Mouse (Mus musculus): ENCODE measurements around the gene Cat. TPM values are rescaled to one million over a fixed set of nuclear protein-coding genes. Genes with fewer than 3 reads are reported as not detected.

Gene Cat
- polyA plus RNA-seq, 1 experiment from 2014 or later: 140 TPM

DNA sequence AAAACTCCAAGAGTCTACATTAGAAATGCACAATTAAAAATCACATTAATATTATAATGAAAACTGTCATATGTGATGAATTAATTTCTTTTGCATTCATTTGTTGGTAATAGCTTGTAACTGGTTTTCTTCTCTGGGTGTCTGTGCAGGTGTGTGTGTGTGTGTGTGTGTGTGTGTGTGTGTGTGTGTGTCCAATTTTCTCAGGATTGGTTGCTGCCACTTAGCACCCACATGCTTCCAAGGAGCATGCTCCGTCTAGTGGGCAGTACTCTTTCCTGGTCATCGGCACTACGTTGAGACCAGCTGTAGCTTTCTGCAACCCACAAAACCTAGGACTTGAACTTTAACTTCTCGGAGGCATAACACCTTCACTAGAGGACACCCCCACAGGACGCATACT is 27.9 kb downstream of the Cat start:
- Histone ChIP-seq H3K27ac (ENCODE audit: low read depth, low read length) (no peak overlapping the region), H3K9me3 (ENCODE audit: control insufficient read depth, low read length) (no peaks in the 10 kb centered on the region), H3K27me3 (ENCODE audit: control insufficient read depth, insufficient read depth, low read length) (no peaks in the 10 kb centered on the region), H3K4me2 (replicated peaks; ENCODE audit: low read depth, low read length) (no peak overlapping the region), H3K4me3 (ENCODE audit: low read depth, low read length) (no peak overlapping the region), H3K9ac (ENCODE audit: low read depth, low read length) (no peak overlapping the region), H3K36me3 (ENCODE audit: control insufficient read depth, insufficient read depth, low read length) (peaks cover 6% of the 10 kb centered on the region; the same call in 1 of the 2 replicates), H3K4me1 (replicated peaks; ENCODE audit: control insufficient read depth, insufficient read depth, low read length) (no peaks in the 10 kb centered on the region)
- DNase-seq (ENCODE audit: low spot score): no peak
- WGBS: 95% methylated on average over 5 of the region's 5 CpGs
- ATAC-seq (ENCODE audit: low FRiP score): no peak

DNA sequence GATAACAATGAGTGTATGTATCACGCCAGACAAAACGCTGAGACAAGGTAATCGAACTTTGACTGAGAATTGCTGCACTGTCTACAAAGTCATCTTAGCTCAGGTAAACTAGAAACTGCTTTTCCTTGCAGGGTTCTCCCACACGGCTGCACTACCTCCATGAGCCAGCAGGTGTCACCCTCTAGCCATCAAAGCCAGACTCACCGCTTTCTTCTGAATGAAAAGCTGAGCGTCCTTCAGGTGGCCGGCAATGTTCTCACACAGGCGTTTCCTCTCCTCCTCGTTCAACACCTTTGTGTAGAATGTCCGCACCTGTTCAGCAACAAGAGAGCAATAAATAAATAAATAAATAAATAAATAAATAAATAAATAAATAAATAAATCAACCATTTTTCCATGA is 28.3 kb downstream of the Cat start:
- Histone ChIP-seq H3K27ac (ENCODE audit: low read depth, low read length) (no peak overlapping the region), H3K4me1 (replicated peaks; ENCODE audit: control insufficient read depth, insufficient read depth, low read length) (no peaks in the 10 kb centered on the region), H3K9me3 (ENCODE audit: control insufficient read depth, low read length) (no peaks in the 10 kb centered on the region), H3K4me3 (ENCODE audit: low read depth, low read length) (no peak overlapping the region), H3K4me2 (replicated peaks; ENCODE audit: low read depth, low read length) (no peak overlapping the region), H3K36me3 (ENCODE audit: control insufficient read depth, insufficient read depth, low read length) (peaks cover 6% of the 10 kb centered on the region; the same call in 1 of the 2 replicates), H3K9ac (ENCODE audit: low read depth, low read length) (no peak overlapping the region), H3K27me3 (ENCODE audit: control insufficient read depth, insufficient read depth, low read length) (no peaks in the 10 kb centered on the region)
- 28% methylated on average over 10 of the region's 10 CpGs for WGBS
- DNase-seq (ENCODE audit: low spot score) (peak; percentile 91), ATAC-seq (ENCODE audit: low FRiP score) (peak; percentile 60; the same call in 1 of the 2 replicates)

DNA sequence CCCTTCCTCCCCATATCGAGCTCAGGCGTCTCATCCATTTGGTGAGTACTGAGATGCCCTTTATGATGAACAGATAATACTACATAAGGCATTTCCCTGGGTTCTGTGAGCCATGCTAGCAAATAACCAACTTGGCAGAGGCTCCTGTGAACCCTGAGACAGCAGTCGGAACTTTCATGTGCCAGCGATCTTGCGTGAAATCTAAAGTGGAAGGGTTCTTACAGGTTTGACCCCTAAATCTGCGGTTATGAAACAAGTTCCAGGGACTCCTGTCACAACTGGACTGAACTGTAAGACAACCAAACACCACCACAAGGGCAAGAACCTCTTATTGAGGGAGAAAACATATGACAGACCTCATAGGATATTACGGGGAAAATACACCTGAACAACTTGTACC is 29.2 kb downstream of the Cat start:
- peaks cover 6% of the 10 kb centered on the region; the same call in 1 of the 2 replicates for H3K36me3 ChIP-seq (ENCODE audit: control insufficient read depth, insufficient read depth, low read length)
- 93% methylated on average over 7 of the region's 7 CpGs for WGBS

DNA sequence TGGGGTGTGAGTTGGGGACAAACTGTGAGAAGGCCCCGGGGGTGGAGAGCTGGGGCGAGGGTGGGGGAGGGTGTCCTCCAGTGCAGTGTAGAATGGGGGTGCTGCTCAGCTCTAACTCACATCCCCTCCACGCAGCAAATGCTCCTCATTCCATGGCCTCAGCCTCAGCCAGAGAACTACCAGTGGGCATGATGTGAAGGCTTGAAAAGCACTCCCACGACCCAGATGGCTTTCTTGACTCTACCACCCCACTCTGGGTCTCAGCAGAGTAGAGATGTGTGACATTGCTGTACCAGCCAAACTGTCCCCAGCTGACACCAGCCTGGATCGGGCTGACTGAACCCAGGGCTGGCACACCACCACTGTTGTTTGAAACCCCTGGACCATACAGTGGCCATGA is 32.4 kb downstream of the Cat start:
- Histone ChIP-seq H3K4me3 (ENCODE audit: low read depth, low read length) (no peak overlapping the region), H3K27me3 (ENCODE audit: control insufficient read depth, insufficient read depth, low read length) (no peaks in the 10 kb centered on the region; the same call in 1 of the 2 replicates), H3K4me2 (replicated peaks; ENCODE audit: low read depth, low read length) (no peak overlapping the region), H3K4me1 (replicated peaks; ENCODE audit: control insufficient read depth, insufficient read depth, low read length) (no peaks in the 10 kb centered on the region), H3K9me3 (ENCODE audit: control insufficient read depth, low read length) (no peaks in the 10 kb centered on the region), H3K36me3 (ENCODE audit: control insufficient read depth, insufficient read depth, low read length) (peaks cover 6% of the 10 kb centered on the region; the same call in 1 of the 2 replicates), H3K9ac (ENCODE audit: low read depth, low read length) (no peak overlapping the region), H3K27ac (ENCODE audit: low read depth, low read length) (no peak overlapping the region)
- ATAC-seq (ENCODE audit: low FRiP score) (no peak), DNase-seq (ENCODE audit: low spot score) (no peak)
- WGBS: 90% methylated on average over 5 of the region's 5 CpGs

More for the DNA sequence above, 29.2 kb downstream of the Cat start:
- Histone ChIP-seq H3K4me3 (ENCODE audit: low read depth, low read length) (no peak overlapping the region), H3K4me1 (replicated peaks; ENCODE audit: control insufficient read depth, insufficient read depth, low read length) (no peaks in the 10 kb centered on the region), H3K9ac (ENCODE audit: low read depth, low read length) (no peak overlapping the region), H3K27ac (ENCODE audit: low read depth, low read length) (no peak overlapping the region), H3K4me2 (replicated peaks; ENCODE audit: low read depth, low read length) (no peak overlapping the region), H3K9me3 (ENCODE audit: control insufficient read depth, low read length) (no peaks in the 10 kb centered on the region), H3K27me3 (ENCODE audit: control insufficient read depth, insufficient read depth, low read length) (no peaks in the 10 kb centered on the region)
- no peak for DNase-seq (ENCODE audit: low spot score)
- no peak for ATAC-seq (ENCODE audit: low FRiP score)

GRCm38 (mm10) chr2:103450267-103450666 is 34.7 kb downstream of the Cat start:
- no peak for ATAC-seq (ENCODE audit: low FRiP score)
- no peaks in the 10 kb centered on the region; the same call in 1 of the 2 replicates for H3K27me3 ChIP-seq (ENCODE audit: control insufficient read depth, insufficient read depth, low read length)
- H3K9me3 ChIP-seq (ENCODE audit: control insufficient read depth, low read length): no peaks in the 10 kb centered on the region
- H3K27ac ChIP-seq (ENCODE audit: low read depth, low read length): no peak overlapping the region
- no peak overlapping the region for H3K4me3 ChIP-seq (ENCODE audit: low read depth, low read length)
- 89% methylated on average over 8 of the region's 8 CpGs for WGBS
- no peak for DNase-seq (ENCODE audit: low spot score)
- H3K9ac ChIP-seq (ENCODE audit: low read depth, low read length): no peak overlapping the region
- H3K36me3 ChIP-seq (ENCODE audit: control insufficient read depth, insufficient read depth, low read length): peaks cover 3% of the 10 kb centered on the region; the same call in 1 of the 2 replicates
- no peaks in the 10 kb centered on the region for H3K4me1 ChIP-seq (replicated peaks; ENCODE audit: control insufficient read depth, insufficient read depth, low read length)
- H3K4me2 ChIP-seq (replicated peaks; ENCODE audit: low read depth, low read length): no peak overlapping the region

- WGBS: 84% methylated on average over 7 of the region's 7 CpGs
Measured at GRCm38 (mm10) chr2:103449813-103450212, 35.1 kb downstream of the Cat start.

GRCm38 (mm10) chr2:103448947-103449560 is 35.9 kb downstream of the Cat start:
- H3K4me1 ChIP-seq (replicated peaks; ENCODE audit: control insufficient read depth, insufficient read depth, low read length): no peaks in the 10 kb centered on the region
- no peak overlapping the region for H3K27ac ChIP-seq (ENCODE audit: low read depth, low read length)
- no peaks in the 10 kb centered on the region; the same call in 1 of the 2 replicates for H3K27me3 ChIP-seq (ENCODE audit: control insufficient read depth, insufficient read depth, low read length)
- DNase-seq (ENCODE audit: low spot score) (no peak), ATAC-seq (ENCODE audit: low FRiP score) (no peak)
- H3K9me3 ChIP-seq (ENCODE audit: control insufficient read depth, low read length): no peaks in the 10 kb centered on the region
- no peak overlapping the region for H3K9ac ChIP-seq (ENCODE audit: low read depth, low read length)
- peaks cover 3% of the 10 kb centered on the region; the same call in 1 of the 2 replicates for H3K36me3 ChIP-seq (ENCODE audit: control insufficient read depth, insufficient read depth, low read length)
- 57% methylated on average over 14 of the region's 14 CpGs for WGBS
- H3K4me3 ChIP-seq (ENCODE audit: low read depth, low read length): no peak overlapping the region
- no peak overlapping the region for H3K4me2 ChIP-seq (replicated peaks; ENCODE audit: low read depth, low read length)

More at GRCm38 (mm10) chr2:103449813-103450212, 35.1 kb downstream of the Cat start:
- ATAC-seq (ENCODE audit: low FRiP score) (no peak), DNase-seq (ENCODE audit: low spot score) (no peak)
- H3K9ac ChIP-seq (ENCODE audit: low read depth, low read length): no peak overlapping the region
- H3K9me3 ChIP-seq (ENCODE audit: control insufficient read depth, low read length): no peaks in the 10 kb centered on the region
- H3K4me3 ChIP-seq (ENCODE audit: low read depth, low read length): no peak overlapping the region
- H3K27ac ChIP-seq (ENCODE audit: low read depth, low read length): no peak overlapping the region
- peaks cover 3% of the 10 kb centered on the region; the same call in 1 of the 2 replicates for H3K36me3 ChIP-seq (ENCODE audit: control insufficient read depth, insufficient read depth, low read length)
- no peaks in the 10 kb centered on the region for H3K4me1 ChIP-seq (replicated peaks; ENCODE audit: control insufficient read depth, insufficient read depth, low read length)
- H3K27me3 ChIP-seq (ENCODE audit: control insufficient read depth, insufficient read depth, low read length): no peaks in the 10 kb centered on the region; the same call in 1 of the 2 replicates
- H3K4me2 ChIP-seq (replicated peaks; ENCODE audit: low read depth, low read length): no peak overlapping the region

DNA sequence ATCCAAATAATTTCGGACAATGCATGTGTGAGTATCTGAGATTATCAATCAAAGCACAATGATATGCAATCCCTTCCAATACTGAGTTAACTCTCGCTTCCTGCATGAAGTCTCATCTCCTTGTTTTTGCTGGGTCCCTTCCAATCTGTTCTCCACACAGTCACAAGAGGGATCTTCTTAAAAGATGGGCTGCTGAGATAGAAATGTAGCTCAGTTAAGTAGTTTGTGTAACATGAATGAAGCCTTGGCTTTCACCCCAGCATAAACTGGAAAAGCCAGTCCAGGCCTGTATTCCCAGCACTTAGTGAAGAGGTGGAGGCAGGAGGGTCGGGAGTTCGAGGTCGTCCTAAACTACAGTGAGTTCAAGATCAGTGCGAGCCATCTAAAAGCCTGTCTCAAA is 38.6 kb downstream of the Cat start:
- ATAC-seq (ENCODE audit: low FRiP score) (no peak), DNase-seq (ENCODE audit: low spot score) (no peak)
- Histone ChIP-seq H3K27ac (ENCODE audit: low read depth, low read length) (no peak overlapping the region), H3K4me2 (replicated peaks; ENCODE audit: low read depth, low read length) (no peak overlapping the region), H3K36me3 (ENCODE audit: control insufficient read depth, insufficient read depth, low read length) (no peaks in the 10 kb centered on the region), H3K9ac (ENCODE audit: low read depth, low read length) (no peak overlapping the region), H3K4me1 (replicated peaks; ENCODE audit: control insufficient read depth, insufficient read depth, low read length) (no peaks in the 10 kb centered on the region), H3K9me3 (ENCODE audit: control insufficient read depth, low read length) (no peaks in the 10 kb centered on the region), H3K4me3 (ENCODE audit: low read depth, low read length) (no peak overlapping the region), H3K27me3 (ENCODE audit: control insufficient read depth, insufficient read depth, low read length) (no peaks in the 10 kb centered on the region; the same call in 1 of the 2 replicates)
- WGBS: 94% methylated on average over 6 of the region's 6 CpGs

DNA sequence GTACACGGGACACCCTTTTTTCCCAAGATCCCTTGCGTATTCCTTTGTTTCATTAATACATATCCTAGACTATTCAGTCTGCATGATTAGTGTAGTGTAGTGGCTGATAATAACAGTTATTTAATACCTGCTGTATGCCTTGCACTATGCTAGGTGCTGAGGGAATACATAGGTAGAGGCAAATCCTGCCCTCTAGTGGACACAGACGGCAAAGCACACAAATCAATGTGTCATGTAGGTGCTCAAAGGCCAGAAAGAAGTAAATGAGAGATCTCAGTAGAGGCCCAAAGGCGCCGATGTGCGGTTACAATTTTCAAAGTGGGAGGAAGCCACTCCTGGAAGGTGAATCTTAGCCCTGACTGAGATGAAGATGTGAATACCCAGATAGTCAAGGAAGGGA is 39.2 kb downstream of the Cat start:
- H3K27me3 ChIP-seq (ENCODE audit: control insufficient read depth, insufficient read depth, low read length): no peaks in the 10 kb centered on the region; the same call in 1 of the 2 replicates
- no peaks in the 10 kb centered on the region for H3K9me3 ChIP-seq (ENCODE audit: control insufficient read depth, low read length)
- DNase-seq (ENCODE audit: low spot score): peak; percentile 65

More for the DNA sequence above, 39.2 kb downstream of the Cat start:
- Histone ChIP-seq H3K9ac (ENCODE audit: low read depth, low read length) (no peak overlapping the region), H3K4me2 (replicated peaks; ENCODE audit: low read depth, low read length) (no peak overlapping the region), H3K36me3 (ENCODE audit: control insufficient read depth, insufficient read depth, low read length) (no peaks in the 10 kb centered on the region), H3K4me3 (ENCODE audit: low read depth, low read length) (no peak overlapping the region), H3K4me1 (replicated peaks; ENCODE audit: control insufficient read depth, insufficient read depth, low read length) (no peaks in the 10 kb centered on the region), H3K27ac (ENCODE audit: low read depth, low read length) (no peak overlapping the region)
- no peak for ATAC-seq (ENCODE audit: low FRiP score)
- 64% methylated on average over 6 of the region's 6 CpGs for WGBS

Measured in hindbrain, embryonic 11.5 days (tissue).